Comparison of ENCODE assay signal across 23 mouse cellular contexts in the genomic region with DNA sequence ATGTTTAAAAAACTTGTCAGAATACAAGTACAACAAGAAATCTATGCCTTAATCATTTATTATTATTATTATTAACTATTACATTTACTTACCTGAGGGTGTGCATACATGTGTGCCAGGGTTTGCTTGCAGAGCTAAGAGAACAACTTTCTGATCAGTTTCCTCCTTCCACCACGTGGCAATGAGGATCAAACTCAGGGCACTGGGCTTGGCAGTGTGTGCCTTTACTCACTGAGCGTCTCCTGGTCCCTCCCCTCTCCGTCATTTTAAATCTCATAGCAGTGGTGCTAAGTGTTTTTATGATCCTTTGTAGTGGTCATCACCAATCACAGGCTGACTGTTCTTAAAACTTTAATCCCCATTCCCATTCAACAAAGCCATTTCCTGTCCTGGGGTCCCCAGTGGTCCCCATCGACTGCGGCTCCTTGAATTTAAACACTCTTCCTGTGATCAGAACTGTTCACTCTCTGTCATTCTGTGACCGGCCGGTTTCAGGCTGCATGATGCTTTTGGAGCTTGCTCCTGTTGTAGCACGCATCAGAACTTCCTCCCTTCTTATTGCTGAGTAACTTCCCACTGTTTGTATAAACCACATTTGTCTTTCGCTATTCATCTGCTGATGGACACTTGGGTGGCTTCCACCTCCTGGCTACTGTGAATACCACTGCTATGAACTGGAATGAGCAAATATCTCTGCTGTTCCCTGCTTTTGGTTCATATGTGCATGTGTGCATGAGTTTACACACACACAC.
DNase-seq lines count a peak whose midpoint lies in the region; ATAC-seq and TF ChIP-seq lines count a peak whose summit lies in the region.
"Had no signal": no experiment of that assay in that cellular context is flagged by ENCODE, and none has a peak within 500 bp of the region (broad histone marks: within the 10 kb centered on the region; RNA-seq: fewer than 3 reads in every experiment).

No protein-coding gene starts in this region.

- H3K9me3 ChIP-seq in lung, embryonic 14.5 days (ENCODE audit: low read depth, low read length): no peaks in the 10 kb centered on the region
- H3K9me3 ChIP-seq in stomach, postnatal 0 days (ENCODE audit: control insufficient read depth, low read length): no peaks in the 10 kb centered on the region
- H3K9me3 ChIP-seq: embryonic facial prominence, embryonic 15.5 days; forebrain, embryonic 10.5 days; heart, embryonic 13.5 days; hindbrain, embryonic 12.5 days had no signal

- H3K27ac ChIP-seq in lung, embryonic 14.5 days (ENCODE audit: low read depth): no peak overlapping the region
- no peak overlapping the region for H3K27ac ChIP-seq in stomach, postnatal 0 days (replicated peaks)
- H3K27ac ChIP-seq: embryonic facial prominence, embryonic 15.5 days; forebrain, embryonic 10.5 days; gastrocnemius, adult 2 months; heart, embryonic 13.5 days; hindbrain, embryonic 12.5 days had no signal

- no peaks in the 10 kb centered on the region for H3K27me3 ChIP-seq in lung, embryonic 14.5 days (ENCODE audit: insufficient read depth, low read length)
- H3K27me3 ChIP-seq in stomach, postnatal 0 days (ENCODE audit: control insufficient read depth, insufficient read depth, low read length): no peaks in the 10 kb centered on the region
- H3K27me3 ChIP-seq: CH12.LX; embryonic facial prominence, embryonic 15.5 days; heart, embryonic 13.5 days; hindbrain, embryonic 12.5 days had no signal

- H3K4me1 ChIP-seq in lung, embryonic 14.5 days (ENCODE audit: insufficient read depth): no peaks in the 10 kb centered on the region
- H3K4me1 ChIP-seq in stomach, postnatal 0 days (replicated peaks; ENCODE audit: control insufficient read depth, insufficient read depth): no peaks in the 10 kb centered on the region
- H3K4me1 ChIP-seq: embryonic facial prominence, embryonic 15.5 days; heart, embryonic 13.5 days had no signal

- H3K4me2 ChIP-seq in lung, embryonic 14.5 days: no peak overlapping the region
- no peak overlapping the region for H3K4me2 ChIP-seq in stomach, postnatal 0 days (replicated peaks; ENCODE audit: low read depth)
- H3K4me2 ChIP-seq: embryonic facial prominence, embryonic 15.5 days; heart, embryonic 13.5 days; hindbrain, embryonic 12.5 days had no signal

- no peak for TF ChIP-seq CTCF in lung, embryonic 14.5 days (IDR thresholded peaks at IDR 0.05; ENCODE audit: low read depth)
- TF ChIP-seq CTCF in stomach, postnatal 0 days (IDR thresholded peaks at IDR 0.05; ENCODE audit: low read depth): no peak

- H3K4me3 ChIP-seq in lung, embryonic 14.5 days (ENCODE audit: low read depth, low read length): no peak overlapping the region
- no peak overlapping the region for H3K4me3 ChIP-seq in stomach, postnatal 0 days (ENCODE audit: low read depth, low read length)
- H3K4me3 ChIP-seq: embryonic facial prominence, embryonic 15.5 days; erythroblast, embryonic 14.5 days; forebrain, embryonic 10.5 days; gastrocnemius, adult 2 months; heart, embryonic 13.5 days; hindbrain, embryonic 12.5 days had no signal

- DNase-seq in lung, embryonic 14.5 days: peak; percentile 5
- no peak for DNase-seq in lung, postnatal 14 days
- DNase-seq in 416B (ENCODE audit: low read depth) (peak; percentile 17), liver (no peak)
- peak; percentile 66 for DNase-seq in stomach, postnatal 0 days (ENCODE audit: low spot score)
- no peak for DNase-seq in urinary bladder, adult 18-20 months (ENCODE audit: low spot score in 2 of 2)
- DNase-seq: adrenal gland, adult 2 months; adrenal gland, postnatal 25 days; cerebellum, adult 18-20 months; cerebellum, postnatal 10 days; embryo, embryonic 11 days; gastrocnemius, adult 2 months; gastrocnemius, postnatal 25 days; heart, adult 11 months; heart, postnatal 36 days had no signal

- no peak for ATAC-seq in lung, embryonic 14.5 days (ENCODE audit: insufficient read depth)
- ATAC-seq in granulocyte monocyte progenitor cell, adult 5-6 weeks (replicated peaks; ENCODE audit: poor library complexity, severe bottlenecking): 0 out of 2 replicates have a peak, but pooled peaks have one; percentile 12
- ATAC-seq in stomach, postnatal 0 days (ENCODE audit: low FRiP score, low TSS enrichment): peak; percentile 77
- ATAC-seq: forebrain, embryonic 14.5 days had no signal

- H3K36me3 ChIP-seq in lung, embryonic 14.5 days (ENCODE audit: insufficient read depth): no peaks in the 10 kb centered on the region
- no peaks in the 10 kb centered on the region for H3K36me3 ChIP-seq in stomach, postnatal 0 days (ENCODE audit: control insufficient read depth, insufficient read depth, low read length)
- H3K36me3 ChIP-seq: embryonic facial prominence, embryonic 15.5 days; forebrain, embryonic 10.5 days; heart, embryonic 13.5 days; hindbrain, embryonic 12.5 days had no signal

- WGBS in lung, embryonic 14.5 days: 46% methylated on average over 9 of the region's 9 CpGs
- 31% methylated on average over 9 of the region's 9 CpGs for WGBS in stomach, postnatal 0 days

- no peak overlapping the region for H3K9ac ChIP-seq in lung, embryonic 14.5 days
- no peak overlapping the region for H3K9ac ChIP-seq in stomach, postnatal 0 days (ENCODE audit: low read length)
- H3K9ac ChIP-seq: embryonic facial prominence, embryonic 15.5 days; heart, embryonic 13.5 days; hindbrain, embryonic 12.5 days had no signal

- TF ChIP-seq EP300 in stomach, postnatal 0 days (optimal IDR thresholded peaks at IDR 0.05): no peak

Comparison
In these comparisons a context has a peak if more than half of its experiments do, and no peak if none do; other contexts are left out.
1. DNase-seq: peak in lung, embryonic 14.5 days (single experiment), 416B (single experiment) and stomach, postnatal 0 days (single experiment); none in lung, postnatal 14 days (single experiment), liver (single experiment) and urinary bladder, adult 18-20 months (0 of 2).